Mouse (Mus musculus) MEL (cell line): ENCODE results near the gene Rfxank.

Source experiments
- CHD1 ChIP-seq: IDR thresholded peaks from 2 replicates; pipeline ENCODE4 v1.6.1; 2012; ENCODE audit warnings: low read depth, mild to moderate bottlenecking, inconsistent platforms, low read length, improper control_type of control experiment
- CTCF ChIP-seq, 3 experiments: IDR thresholded peaks in 2 of 3; conservative IDR thresholded peaks in 1 of 3; 2 replicates each; pipeline ENCODE4 v1.5.1; 2011 to 2012; ENCODE audit warnings: low read length in 3 of 3, low read depth in 2 of 3, mild to moderate bottlenecking in 2 of 3, improper control_type of control experiment in 1 of 3, inconsistent platforms in 1 of 3, mixed read lengths in 1 of 3, moderate library complexity in 1 of 3; ENCODE audit not compliant: control insufficient read depth in 1 of 3, insufficient read depth in 1 of 3, poor library complexity in 1 of 3, severe bottlenecking in 1 of 3
- E2F4 ChIP-seq: IDR thresholded peaks from 2 replicates; pipeline ENCODE4 v1.6.1; 2011; ENCODE audit warnings: low read depth, low read length, improper control_type of control experiment, borderline replicate concordance
- GATA1 ChIP-seq: IDR thresholded peaks from 2 replicates; pipeline ENCODE4 v1.6.1; 2011; ENCODE audit warnings: low read depth, low read length, improper control_type of control experiment
- HCFC1 ChIP-seq: IDR thresholded peaks from 2 replicates; pipeline ENCODE4 v1.6.1; 2012; ENCODE audit warnings: low read depth, mild to moderate bottlenecking, inconsistent platforms, low read length, improper control_type of control experiment, moderate library complexity
- MAFK ChIP-seq: IDR thresholded peaks from 2 replicates; pipeline ENCODE4 v1.6.1; 2011; ENCODE audit warnings: low read depth, mild to moderate bottlenecking, low read length, improper control_type of control experiment, borderline replicate concordance
- MAX ChIP-seq: IDR thresholded peaks from 2 replicates; pipeline ENCODE4 v1.6.1; 2011; ENCODE audit warnings: low read length, improper control_type of control experiment
- MEF2A ChIP-seq: IDR thresholded peaks from 2 replicates; pipeline ENCODE4 v1.6.1; 2014; ENCODE audit warnings: low read depth, mild to moderate bottlenecking, inconsistent platforms, low read length, improper control_type of control experiment; ENCODE audit not compliant: poor library complexity, insufficient replicate concordance, severe bottlenecking; ENCODE audit errors: extremely low read depth
- MXI1 ChIP-seq: IDR thresholded peaks from 2 replicates; pipeline ENCODE4 v1.6.1; 2011; ENCODE audit warnings: mild to moderate bottlenecking, low read depth, low read length, improper control_type of control experiment
- POLR2AphosphoS5 ChIP-seq: IDR thresholded peaks from 2 replicates; pipeline ENCODE4 v1.6.1; 2012; ENCODE audit warnings: low read depth, borderline replicate concordance, mild to moderate bottlenecking, inconsistent platforms, low read length, moderate library complexity, mixed read lengths
- RCOR1 ChIP-seq: IDR thresholded peaks from 2 replicates; pipeline ENCODE4 v1.6.1; 2012; ENCODE audit warnings: low read depth, mild to moderate bottlenecking, inconsistent platforms, low read length, improper control_type of control experiment

DNA sequence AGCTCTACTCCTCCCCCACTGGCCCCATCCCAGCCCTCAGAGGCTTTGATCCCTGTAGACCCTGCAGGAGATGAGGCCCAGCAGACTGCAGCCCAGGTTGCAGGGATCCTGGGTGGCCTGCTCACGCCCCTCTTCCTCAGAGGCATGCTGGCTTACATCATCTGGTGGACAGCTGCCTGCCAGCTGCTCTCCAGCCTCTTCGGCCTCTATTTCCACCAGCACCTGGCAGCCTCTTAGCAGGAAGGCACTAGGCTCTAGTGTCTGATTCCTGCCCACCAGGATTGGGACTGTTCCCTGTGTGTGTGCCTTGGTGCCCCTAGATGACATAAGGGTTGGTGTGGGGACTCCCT lies 42.9 kb upstream of the Rfxank start:
- TF ChIP-seq E2F4 (no peak), CHD1 (no peak), HCFC1 (no peak), CTCF (IDR thresholded peaks at IDR 0.05 in 2 of 3, conservative IDR thresholded peaks at IDR 0.05 in 1 of 3; ENCODE audit: control insufficient read depth in 1 of 3, insufficient read depth in 1 of 3, low read depth in 2 of 3, low read length in 3 of 3, poor library complexity in 1 of 3, severe bottlenecking in 1 of 3) (no peak), POLR2AphosphoS5 (no peak), MXI1 (no peak), MAFK (no peak), MEF2A (no peak), MAX (no peak), RCOR1 (no peak), GATA1 (no peak)
